Mouse (Mus musculus): Measurements from ENCODE around the gene Duoxa2. TPM values are rescaled to one million over a fixed set of nuclear protein-coding genes. Genes with fewer than 3 reads are reported as not detected.

Gene Duoxa2
- polyA plus RNA-seq, 1 experiment from 2014 or later, result 0.19 TPM

GRCm38 (mm10) chr2:122305097-122305892 is 6.6 kb downstream of the Duoxa2 start:
- 86% methylated on average over 16 of the region's 16 CpGs for WGBS
- H3K4me2 ChIP-seq (ENCODE audit: low read length), result no peak overlapping the region
- no peak for ATAC-seq
- no peak overlapping the region for H3K9ac ChIP-seq (ENCODE audit: low read depth, low read length)
- no peak overlapping the region for H3K27ac ChIP-seq (ENCODE audit: low read length)
- no peak overlapping the region for H3K4me3 ChIP-seq (ENCODE audit: low read depth, low read length)
- peaks cover 16% of the 10 kb centered on the region for H3K27me3 ChIP-seq (ENCODE audit: control insufficient read depth, insufficient read depth, low read depth, low read length)
- no peaks in the 10 kb centered on the region for H3K9me3 ChIP-seq (replicated peaks; ENCODE audit: control insufficient read depth, low read length, poor library complexity, severe bottlenecking)
- H3K4me1 ChIP-seq (ENCODE audit: control insufficient read depth, insufficient read depth, low read length), result peaks cover 16% of the 10 kb centered on the region; the same call in 1 of the 2 replicates
- no peaks in the 10 kb centered on the region for H3K36me3 ChIP-seq (ENCODE audit: control insufficient read depth, insufficient read depth, low read length)

- H3K27me3 ChIP-seq (ENCODE audit: control insufficient read depth, insufficient read depth, low read depth, low read length), result peaks cover 9% of the 10 kb centered on the region
- H3K9ac ChIP-seq (ENCODE audit: low read depth, low read length), result no peak overlapping the region
- no peak overlapping the region for H3K4me2 ChIP-seq (ENCODE audit: low read length)
- no peaks in the 10 kb centered on the region for H3K9me3 ChIP-seq (replicated peaks; ENCODE audit: control insufficient read depth, low read length, poor library complexity, severe bottlenecking)
- H3K4me1 ChIP-seq (ENCODE audit: control insufficient read depth, insufficient read depth, low read length), result peaks cover 11% of the 10 kb centered on the region; the same call in 1 of the 2 replicates
- 54% methylated on average over 4 of the region's 4 CpGs for WGBS
- H3K27ac ChIP-seq (ENCODE audit: low read length), result no peak overlapping the region
- H3K4me3 ChIP-seq (ENCODE audit: low read depth, low read length), result no peak overlapping the region
- no peaks in the 10 kb centered on the region for H3K36me3 ChIP-seq (ENCODE audit: control insufficient read depth, insufficient read depth, low read length)
- peak; percentile 18; the same call in 1 of the 2 replicates for ATAC-seq
These were observed 7.5 kb downstream of the Duoxa2 start for GRCm38 (mm10) chr2:122306184-122306583.

- Histone ChIP-seq H3K9ac (ENCODE audit: low read depth, low read length) (no peak overlapping the region), H3K36me3 (ENCODE audit: control insufficient read depth, insufficient read depth, low read length) (no peaks in the 10 kb centered on the region), H3K9me3 (replicated peaks; ENCODE audit: control insufficient read depth, low read length, poor library complexity, severe bottlenecking) (no peaks in the 10 kb centered on the region), H3K4me1 (ENCODE audit: control insufficient read depth, insufficient read depth, low read length) (0 out of 2 replicates have a peak, but pooled peaks cover 2% of the 10 kb centered on the region), H3K27me3 (ENCODE audit: control insufficient read depth, insufficient read depth, low read depth, low read length) (peaks cover 11% of the 10 kb centered on the region), H3K27ac (ENCODE audit: low read length) (no peak overlapping the region), H3K4me3 (ENCODE audit: low read depth, low read length) (no peak overlapping the region), H3K4me2 (ENCODE audit: low read length) (no peak overlapping the region)
- no peak for ATAC-seq
- WGBS, result 28% methylated on average over 3 of the region's 3 CpGs
These were observed 10.9 kb downstream of the Duoxa2 start for GRCm38 (mm10) chr2:122309647-122310046.

- H3K27ac ChIP-seq (ENCODE audit: low read length), result no peak overlapping the region
- H3K4me2 ChIP-seq (ENCODE audit: low read length), result no peak overlapping the region
- H3K4me3 ChIP-seq (ENCODE audit: low read depth, low read length), result no peak overlapping the region
- H3K36me3 ChIP-seq (ENCODE audit: control insufficient read depth, insufficient read depth, low read length), result no peaks in the 10 kb centered on the region
- peak; percentile 46; the same call in 1 of the 2 replicates for ATAC-seq
- H3K9me3 ChIP-seq (replicated peaks; ENCODE audit: control insufficient read depth, low read length, poor library complexity, severe bottlenecking), result no peaks in the 10 kb centered on the region
- H3K9ac ChIP-seq (ENCODE audit: low read depth, low read length), result no peak overlapping the region
- H3K27me3 ChIP-seq (ENCODE audit: control insufficient read depth, insufficient read depth, low read depth, low read length), result peaks cover 11% of the 10 kb centered on the region
- H3K4me1 ChIP-seq (ENCODE audit: control insufficient read depth, insufficient read depth, low read length), result 0 out of 2 replicates have a peak, but pooled peaks cover 2% of the 10 kb centered on the region
- 17% methylated on average over 2 of the region's 2 CpGs for whole genome bisulfite sequencing
These were observed 12.9 kb downstream of the Duoxa2 start for GRCm38 (mm10) chr2:122311561-122311960.

- peak; percentile 50; the same call in 1 of the 2 replicates for ATAC-seq
- Histone ChIP-seq H3K27me3 (ENCODE audit: control insufficient read depth, insufficient read depth, low read depth, low read length) (peaks cover 11% of the 10 kb centered on the region), H3K27ac (ENCODE audit: low read length) (no peak overlapping the region), H3K36me3 (ENCODE audit: control insufficient read depth, insufficient read depth, low read length) (no peaks in the 10 kb centered on the region), H3K9me3 (replicated peaks; ENCODE audit: control insufficient read depth, low read length, poor library complexity, severe bottlenecking) (no peaks in the 10 kb centered on the region), H3K4me3 (ENCODE audit: low read depth, low read length) (peak overlapping the region; percentile 18), H3K4me2 (ENCODE audit: low read length) (peak overlapping the region; percentile 34), H3K4me1 (ENCODE audit: control insufficient read depth, insufficient read depth, low read length) (0 out of 2 replicates have a peak, but pooled peaks cover 2% of the 10 kb centered on the region), H3K9ac (ENCODE audit: low read depth, low read length) (no peak overlapping the region)
- WGBS, result 5% methylated on average over 27 of the region's 27 CpGs
These were observed 14.2 kb downstream of the Duoxa2 start for GRCm38 (mm10) chr2:122312722-122313417.

GRCm38 (mm10) chr2:122313536-122313935 is 14.8 kb downstream of the Duoxa2 start, which contains the start of gene Duoxa1:
TSS of gene Duoxa1 (minus strand) at chr2:122313730.
- H3K27me3 ChIP-seq (ENCODE audit: control insufficient read depth, insufficient read depth, low read depth, low read length), result peaks cover 11% of the 10 kb centered on the region
- no peaks in the 10 kb centered on the region for H3K36me3 ChIP-seq (ENCODE audit: control insufficient read depth, insufficient read depth, low read length)
- H3K9ac ChIP-seq (ENCODE audit: low read depth, low read length), result no peak within 1 kb of the TSS
- H3K27ac ChIP-seq (ENCODE audit: low read length), result no peak within 1 kb of the TSS
- H3K4me1 ChIP-seq (ENCODE audit: control insufficient read depth, insufficient read depth, low read length), result 0 out of 2 replicates have a peak, but pooled peaks cover 2% of the 10 kb centered on the region
- H3K4me2 ChIP-seq (ENCODE audit: low read length), result peak within 1 kb of the TSS; percentile 34
- no peak for ATAC-seq
- WGBS, result 3% methylated on average over 24 of the region's 24 CpGs
- H3K4me3 ChIP-seq (ENCODE audit: low read depth, low read length), result peak within 1 kb of the TSS; percentile 18
- H3K9me3 ChIP-seq (replicated peaks; ENCODE audit: control insufficient read depth, low read length, poor library complexity, severe bottlenecking), result no peaks in the 10 kb centered on the region

GRCm38 (mm10) chr2:122315372-122315771 is 16.7 kb downstream of the Duoxa2 start, which contains the start of gene Duox1:
TSS of gene Duox1 (plus strand) at chr2:122315672.
- 92% methylated on average over 7 of the region's 7 CpGs for WGBS
- Histone ChIP-seq H3K4me3 (ENCODE audit: low read depth, low read length) (no peak within 1 kb of the TSS), H3K27me3 (ENCODE audit: control insufficient read depth, insufficient read depth, low read depth, low read length) (peaks cover 11% of the 10 kb centered on the region), H3K4me1 (ENCODE audit: control insufficient read depth, insufficient read depth, low read length) (0 out of 2 replicates have a peak, but pooled peaks cover 2% of the 10 kb centered on the region), H3K27ac (ENCODE audit: low read length) (no peak within 1 kb of the TSS), H3K36me3 (ENCODE audit: control insufficient read depth, insufficient read depth, low read length) (no peaks in the 10 kb centered on the region), H3K9ac (ENCODE audit: low read depth, low read length) (no peak within 1 kb of the TSS), H3K9me3 (replicated peaks; ENCODE audit: control insufficient read depth, low read length, poor library complexity, severe bottlenecking) (no peaks in the 10 kb centered on the region), H3K4me2 (ENCODE audit: low read length) (no peak within 1 kb of the TSS)
- ATAC-seq, result no peak

- no peak overlapping the region for H3K27ac ChIP-seq (ENCODE audit: low read length)
- ATAC-seq, result no peak
- H3K4me3 ChIP-seq (ENCODE audit: low read depth, low read length), result no peak overlapping the region
- no peaks in the 10 kb centered on the region for H3K36me3 ChIP-seq (ENCODE audit: control insufficient read depth, insufficient read depth, low read length)
- H3K4me1 ChIP-seq (ENCODE audit: control insufficient read depth, insufficient read depth, low read length), result no peaks in the 10 kb centered on the region
- H3K4me2 ChIP-seq (ENCODE audit: low read length), result no peak overlapping the region
- 68% methylated on average over 4 of the region's 4 CpGs for WGBS
- no peaks in the 10 kb centered on the region for H3K9me3 ChIP-seq (replicated peaks; ENCODE audit: control insufficient read depth, low read length, poor library complexity, severe bottlenecking)
- H3K9ac ChIP-seq (ENCODE audit: low read depth, low read length), result no peak overlapping the region
- peaks cover 6% of the 10 kb centered on the region for H3K27me3 ChIP-seq (ENCODE audit: control insufficient read depth, insufficient read depth, low read depth, low read length)
These were observed 18.7 kb downstream of the Duoxa2 start for GRCm38 (mm10) chr2:122317384-122317783.
